Mouse (Mus musculus) heart, embryonic 15.5 days (tissue): ENCODE measurements around the gene Olfr1252. TPM values are rescaled to one million over a fixed set of nuclear protein-coding genes. Genes with fewer than 3 reads are reported as not detected.

Experiments used
- ATAC-seq: fragments of 200-750 bp; cut with Nextera tagmentation; replicated peaks from 2 replicates; pipeline ENCODE4 v1.8.0; 2017; ENCODE audit warnings: low read depth, moderate TSS enrichment; ENCODE audit not compliant: insufficient number of reproducible peaks, insufficient read depth, low FRiP score
- H3K27ac ChIP-seq: fragments of 300-500 bp; sonication (generic); 2 replicates; pipeline ENCODE4 v1.5.1; 2015; ENCODE audit warnings: mild to moderate bottlenecking, inconsistent platforms
- H3K27me3 ChIP-seq: fragments of 300-500 bp; sonication (generic); 2 replicates; pipeline ENCODE4 v1.6.1; 2015; ENCODE audit warnings: inconsistent platforms
- H3K36me3 ChIP-seq: fragments of 300-500 bp; sonication (generic); 2 replicates; pipeline ENCODE4 v1.6.1; 2015; ENCODE audit warnings: mild to moderate bottlenecking, inconsistent platforms
- H3K4me1 ChIP-seq: fragments of 300-500 bp; sonication (generic); replicated peaks from 2 replicates; pipeline ENCODE4 v1.6.1; 2015; ENCODE audit warnings: inconsistent platforms
- H3K4me2 ChIP-seq: fragments of 300-500 bp; sonication (generic); 2 replicates; pipeline ENCODE4 v1.6.1; 2015; ENCODE audit warnings: inconsistent platforms, mild to moderate bottlenecking, moderate library complexity
- H3K4me3 ChIP-seq: fragments of 300-500 bp; sonication (generic); 2 replicates; pipeline ENCODE4 v1.5.1; 2015; ENCODE audit warnings: mild to moderate bottlenecking, inconsistent platforms
- H3K9ac ChIP-seq: fragments of 300-500 bp; sonication (generic); 2 replicates; pipeline ENCODE4 v1.6.1; 2015; ENCODE audit warnings: mild to moderate bottlenecking, inconsistent platforms
- H3K9me3 ChIP-seq: fragments of 300-500 bp; sonication (generic); replicated peaks from 2 replicates; pipeline ENCODE4 v1.6.1; 2016; ENCODE audit warnings: inconsistent platforms
- WGBS: fragments of 180-500 bp; shearing (Covaris S2); methylation state at CpG from one replicate; pipeline ENCODE4 v1.1.7; 2015; ENCODE audit warnings: mixed read lengths; 5-methylcytosine and 5-hydroxymethylcytosine counted together
- polyA plus RNA-seq: library from polyadenylated mRNA; unstranded; fragments of >200 nt; fragmentation: Nextera tagmentation; extraction: Ambion mirVana; gene quantifications from 2 replicates; pipeline ENCODE4 v1.2.1, GENCODE M21; 2015

Gene Olfr1252
- polyA plus RNA-seq: not detected in 2 replicates

DNA sequence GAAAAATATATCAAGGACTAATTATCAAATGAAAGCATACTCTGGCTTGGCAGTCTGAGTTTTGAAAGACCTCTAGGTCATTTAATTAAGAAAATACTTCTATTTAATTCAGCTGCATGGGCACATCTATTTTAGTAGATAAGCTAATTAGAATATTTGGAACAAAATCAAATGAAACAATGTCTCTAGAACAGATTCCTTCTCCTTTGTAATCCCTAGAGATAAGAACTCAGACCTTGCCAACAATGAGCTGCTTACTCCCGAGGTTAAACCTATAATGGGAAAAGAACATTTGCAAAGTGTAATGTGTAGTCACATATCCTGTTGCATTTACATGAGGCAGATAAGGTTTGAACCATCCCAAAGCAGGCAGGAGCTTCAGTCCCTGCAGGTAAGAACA, at the start of gene Olfr1252:
Gene Olfr1252, minus strand, starts transcription at position 101 of the 400 bp plus-strand sequence.
- H3K9me3 ChIP-seq: no peaks in the 10 kb centered on the region
- H3K4me1 ChIP-seq: no peaks in the 10 kb centered on the region
- no peak within 1 kb of the TSS for H3K4me2 ChIP-seq
- ATAC-seq: no peak
- no peak within 1 kb of the TSS for H3K27ac ChIP-seq
- H3K27me3 ChIP-seq: no peaks in the 10 kb centered on the region
- no peak within 1 kb of the TSS for H3K9ac ChIP-seq
- H3K36me3 ChIP-seq: no peaks in the 10 kb centered on the region
- WGBS: 20% methylated on average over 1 of the region's 1 CpGs
- H3K4me3 ChIP-seq: no peak within 1 kb of the TSS

GRCm38 (mm10) chr2:89756990-89757389, 32.2 kb upstream of the Olfr1252 start, which contains the start of gene Olfr1253:
Gene Olfr1253, minus strand, starts transcription at chr2:89757090.
- H3K27me3 ChIP-seq: no peaks in the 10 kb centered on the region
- 68% methylated on average over 1 of the region's 1 CpGs for WGBS
- H3K36me3 ChIP-seq: no peaks in the 10 kb centered on the region
- no peak within 1 kb of the TSS for H3K4me2 ChIP-seq
- H3K9me3 ChIP-seq: no peaks in the 10 kb centered on the region
- no peak within 1 kb of the TSS for H3K4me3 ChIP-seq
- H3K4me1 ChIP-seq: no peaks in the 10 kb centered on the region
- no peak within 1 kb of the TSS for H3K27ac ChIP-seq
- no peak within 1 kb of the TSS for H3K9ac ChIP-seq
- no peak for ATAC-seq

DNA sequence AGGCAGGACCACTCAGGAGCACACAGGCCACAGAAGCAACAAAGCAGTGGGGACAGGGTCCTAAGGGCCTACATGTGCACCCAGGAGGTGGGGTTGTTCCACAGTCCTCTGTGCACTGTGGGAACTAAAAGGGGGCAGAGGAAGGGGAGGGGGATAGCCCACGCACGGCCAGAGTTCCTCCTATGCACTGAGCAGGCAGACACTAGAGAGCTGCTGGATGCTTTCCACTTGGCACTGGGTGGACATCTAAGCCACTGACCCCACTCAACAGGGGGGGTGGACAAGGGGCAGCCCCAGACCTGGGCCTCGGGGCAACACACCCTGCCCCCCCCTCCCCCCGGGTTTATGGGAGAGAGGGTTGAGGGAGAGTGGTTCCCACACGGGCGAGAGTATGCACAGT, 32.8 kb downstream of the Olfr1252 start:
- Histone ChIP-seq H3K4me3 (no peak overlapping the region), H3K9ac (no peak overlapping the region), H3K36me3 (no peaks in the 10 kb centered on the region), H3K4me2 (no peak overlapping the region), H3K9me3 (no peaks in the 10 kb centered on the region), H3K27ac (no peak overlapping the region), H3K27me3 (no peaks in the 10 kb centered on the region), H3K4me1 (no peaks in the 10 kb centered on the region)
- no peak for ATAC-seq
- 79% methylated on average over 6 of the region's 6 CpGs for WGBS

DNA sequence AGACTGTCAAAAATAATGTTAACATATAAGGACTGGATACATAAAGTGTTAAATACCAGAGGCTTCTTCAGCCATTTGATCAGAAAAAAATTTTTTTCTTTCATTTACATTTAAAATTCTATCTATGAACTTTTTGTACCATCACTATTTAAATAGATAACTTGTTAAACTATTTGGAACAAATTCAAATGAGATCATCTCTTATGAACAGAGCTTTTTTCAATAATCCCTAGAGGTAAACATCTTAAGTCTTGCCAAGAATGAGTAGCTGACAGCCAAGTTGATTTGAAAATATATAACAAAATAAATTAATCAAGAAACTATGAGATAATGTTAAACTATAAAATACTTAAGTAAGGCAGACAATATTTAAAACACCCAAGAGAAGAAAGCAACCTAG, 53.0 kb downstream of the Olfr1252 start, which contains the start of gene Olfr1251:
Gene Olfr1251, minus strand, starts transcription at position 101 of the 400 bp plus-strand sequence.
- Histone ChIP-seq H3K9ac (no peak within 1 kb of the TSS), H3K27ac (no peak within 1 kb of the TSS), H3K4me3 (no peak within 1 kb of the TSS), H3K9me3 (no peaks in the 10 kb centered on the region), H3K36me3 (no peaks in the 10 kb centered on the region), H3K4me2 (no peak within 1 kb of the TSS), H3K27me3 (no peaks in the 10 kb centered on the region), H3K4me1 (no peaks in the 10 kb centered on the region)
- no peak for ATAC-seq

Other genes starting within 250 kb of the Olfr1252 start
- not detected in 2 replicates for gene Olfr1241, start 237.9 kb downstream of the Olfr1252 start, polyA plus RNA-seq
- gene Olfr1242, start 226.7 kb downstream of the Olfr1252 start, polyA plus RNA-seq: not detected in 2 replicates
- not detected in 2 replicates for gene Olfr1243, start 193.5 kb downstream of the Olfr1252 start, polyA plus RNA-seq
- gene Olfr1245, start 146.6 kb downstream of the Olfr1252 start, polyA plus RNA-seq: not detected in 2 replicates
- not detected in 2 replicates for gene Olfr1246, start 131.9 kb downstream of the Olfr1252 start, polyA plus RNA-seq
- gene Olfr1247, start 110.9 kb downstream of the Olfr1252 start, polyA plus RNA-seq: not detected in 2 replicates
- gene Olfr1248, start 106.8 kb downstream of the Olfr1252 start, polyA plus RNA-seq: not detected in 2 replicates
- gene Olfr1249, start 90.0 kb downstream of the Olfr1252 start, polyA plus RNA-seq: not detected in 2 replicates
- gene Olfr1250, start 63.5 kb downstream of the Olfr1252 start, polyA plus RNA-seq: not detected in 2 replicates
- gene Olfr1251, start 53.1 kb downstream of the Olfr1252 start, polyA plus RNA-seq: not detected in 2 replicates
- gene Olfr1253, start 32.1 kb upstream of the Olfr1252 start, polyA plus RNA-seq: not detected in 2 replicates
- not detected in 2 replicates for gene Olfr1254, start 68.6 kb upstream of the Olfr1252 start, polyA plus RNA-seq
- not detected in 2 replicates for gene Olfr1255, start 87.0 kb upstream of the Olfr1252 start, polyA plus RNA-seq
- gene Olfr1256, start 116.5 kb upstream of the Olfr1252 start, polyA plus RNA-seq: not detected in 2 replicates
- not detected in 2 replicates for gene Olfr48, start 123.2 kb upstream of the Olfr1252 start, polyA plus RNA-seq
- gene Olfr1257, start 153.4 kb upstream of the Olfr1252 start, polyA plus RNA-seq: not detected in 2 replicates
- not detected in 2 replicates for gene Olfr1258, start 202.3 kb upstream of the Olfr1252 start, polyA plus RNA-seq
- gene Olfr1259, start 223.7 kb upstream of the Olfr1252 start, polyA plus RNA-seq: not detected in 2 replicates
- not detected in 2 replicates for gene Olfr1260, start 249.3 kb upstream of the Olfr1252 start, polyA plus RNA-seq